Mouse (Mus musculus) intestine, embryonic 15.5 days (tissue): ENCODE results near the gene Flrt1. TPM values are rescaled to one million over a fixed set of nuclear protein-coding genes. Genes with fewer than 3 reads are reported as not detected.
"Not testable (repeated sequence)": the region's sequence is repeated elsewhere in the genome, so short reads cannot be mapped to it uniquely, and the experiment has no call there.

ENCODE experiments used
- ATAC-seq: fragments of 200-750 bp; cut with Nextera tagmentation; 2 replicates; pipeline ENCODE4 v1.8.0; 2017; ENCODE audit warnings: moderate TSS enrichment, moderate library complexity
- H3K27ac ChIP-seq: fragments of 300-500 bp; sonication (generic); 2 replicates; pipeline ENCODE4 v1.5.1; 2015; ENCODE audit warnings: mild to moderate bottlenecking, inconsistent platforms
- H3K27me3 ChIP-seq: fragments of 300-500 bp; sonication (generic); replicated peaks from 2 replicates; pipeline ENCODE4 v1.6.1; 2015; ENCODE audit warnings: inconsistent platforms
- H3K36me3 ChIP-seq: fragments of 300-500 bp; sonication (generic); 2 replicates; pipeline ENCODE4 v1.6.1; 2015; ENCODE audit warnings: inconsistent platforms
- H3K4me1 ChIP-seq: fragments of 300-500 bp; sonication (generic); replicated peaks from 2 replicates; pipeline ENCODE4 v1.6.1; 2015; ENCODE audit warnings: inconsistent platforms
- H3K4me2 ChIP-seq: fragments of 300-500 bp; sonication (generic); replicated peaks from 2 replicates; pipeline ENCODE4 v1.6.1; 2015; ENCODE audit warnings: mild to moderate bottlenecking, inconsistent platforms
- H3K4me3 ChIP-seq: fragments of 300-500 bp; sonication (generic); replicated peaks from 2 replicates; pipeline ENCODE4 v1.5.1; 2015; ENCODE audit warnings: inconsistent platforms
- H3K9ac ChIP-seq: fragments of 300-500 bp; sonication (generic); 2 replicates; pipeline ENCODE4 v1.6.1; 2015; ENCODE audit warnings: inconsistent platforms
- H3K9me3 ChIP-seq: fragments of 300-500 bp; sonication (generic); 2 replicates; pipeline ENCODE4 v1.6.1; 2016; ENCODE audit warnings: inconsistent platforms
- WGBS: fragments of 180-500 bp; shearing (Covaris S2); methylation state at CpG from one replicate; pipeline ENCODE4 v1.1.7; 2015; 5-methylcytosine and 5-hydroxymethylcytosine counted together
- polyA plus RNA-seq: library from polyadenylated mRNA; unstranded; fragments of >200 nt; fragmentation: Nextera tagmentation; extraction: Ambion mirVana; gene quantifications from 2 replicates; pipeline ENCODE4 v1.2.1, GENCODE M21; 2015

Flrt1 gene
- polyA plus RNA-seq, 1 experiment from 2014 or later, result 1.8 TPM

GRCm38 (mm10) chr19:7064571-7064970, 41.0 kb downstream of the Flrt1 start:
- ATAC-seq, result peak; percentile 68
- Histone ChIP-seq H3K4me1 (peaks cover 27% of the 10 kb centered on the region), H3K27ac (no peak overlapping the region), H3K4me3 (no peak overlapping the region), H3K27me3 (peaks cover 18% of the 10 kb centered on the region), H3K36me3 (no peaks in the 10 kb centered on the region), H3K4me2 (no peak overlapping the region), H3K9ac (no peak overlapping the region), H3K9me3 (no peaks in the 10 kb centered on the region)
- 6% methylated on average over 3 of the region's 3 CpGs for WGBS

- H3K4me1 ChIP-seq, result peaks cover 28% of the 10 kb centered on the region
- H3K4me3 ChIP-seq, result no peak overlapping the region
- H3K4me2 ChIP-seq, result no peak overlapping the region
- ATAC-seq, result no peak
- H3K27ac ChIP-seq, result no peak overlapping the region
- no peaks in the 10 kb centered on the region for H3K36me3 ChIP-seq
- WGBS, result 88% methylated on average over 8 of the region's 8 CpGs
- H3K9ac ChIP-seq, result no peak overlapping the region
- peaks cover 6% of the 10 kb centered on the region for H3K27me3 ChIP-seq
- no peaks in the 10 kb centered on the region for H3K9me3 ChIP-seq
Measured at GRCm38 (mm10) chr19:7062916-7063315, 42.6 kb downstream of the Flrt1 start.

- no peak overlapping the region for H3K9ac ChIP-seq
- no peaks in the 10 kb centered on the region for H3K27me3 ChIP-seq
- H3K4me3 ChIP-seq, result no peak overlapping the region
- no peak for ATAC-seq
- 84% methylated on average over 5 of the region's 5 CpGs for WGBS
- peaks cover 28% of the 10 kb centered on the region for H3K4me1 ChIP-seq
- no peaks in the 10 kb centered on the region for H3K9me3 ChIP-seq
- H3K36me3 ChIP-seq, result no peaks in the 10 kb centered on the region
- no peak overlapping the region for H3K4me2 ChIP-seq
- H3K27ac ChIP-seq, result no peak overlapping the region
Measured at GRCm38 (mm10) chr19:7062110-7062509, 43.4 kb downstream of the Flrt1 start.

- no peak overlapping the region for H3K27ac ChIP-seq
Measured at GRCm38 (mm10) chr19:7058541-7058940, 47.0 kb downstream of the Flrt1 start.

GRCm38 (mm10) chr19:7057722-7058207, 47.8 kb downstream of the Flrt1 start:
- H3K9ac ChIP-seq, result peak overlapping the region; percentile 63

More at GRCm38 (mm10) chr19:7058541-7058940, 47.0 kb downstream of the Flrt1 start:
- Histone ChIP-seq H3K4me2 (peak overlapping the region; percentile 100), H3K4me3 (no peak overlapping the region), H3K4me1 (peaks cover 23% of the 10 kb centered on the region), H3K27me3 (no peaks in the 10 kb centered on the region), H3K9ac (no peak overlapping the region), H3K9me3 (no peaks in the 10 kb centered on the region), H3K36me3 (no peaks in the 10 kb centered on the region)
- WGBS, result 67% methylated on average over 6 of the region's 6 CpGs
- no peak for ATAC-seq

GRCm38 (mm10) chr19:7057126-7057721, 48.3 kb downstream of the Flrt1 start:
- no peaks in the 10 kb centered on the region for H3K9me3 ChIP-seq
- H3K9ac ChIP-seq, result peak overlapping the region; percentile 63
- 1% methylated on average over 16 of the region's 16 CpGs for WGBS
- H3K4me3 ChIP-seq, result peak overlapping the region; percentile 70
- no peaks in the 10 kb centered on the region for H3K36me3 ChIP-seq
- peak; percentile 56 for ATAC-seq
- peaks cover 23% of the 10 kb centered on the region for H3K4me1 ChIP-seq
- no peaks in the 10 kb centered on the region for H3K27me3 ChIP-seq
- H3K4me2 ChIP-seq, result peak overlapping the region; percentile 100
- H3K27ac ChIP-seq, result peak overlapping the region; percentile 65; the same call in 1 of the 2 replicates

More at GRCm38 (mm10) chr19:7057722-7058207, 47.8 kb downstream of the Flrt1 start:
- ATAC-seq, result peak; percentile 85
- H3K27me3 ChIP-seq, result no peaks in the 10 kb centered on the region
- H3K4me1 ChIP-seq, result peaks cover 23% of the 10 kb centered on the region
- peak overlapping the region; percentile 100 for H3K4me2 ChIP-seq
- under 1% methylated on average over 15 of the region's 15 CpGs for WGBS
- H3K27ac ChIP-seq, result peak overlapping the region; percentile 65; the same call in 1 of the 2 replicates
- H3K9me3 ChIP-seq, result no peaks in the 10 kb centered on the region
- H3K4me3 ChIP-seq, result peak overlapping the region; percentile 70
- H3K36me3 ChIP-seq, result no peaks in the 10 kb centered on the region

GRCm38 (mm10) chr19:7056248-7057087, 49.1 kb downstream of the Flrt1 start, which contains the start of gene Macrod1:
Macrod1 (plus strand) TSS chr19:7056810.
- H3K4me3 ChIP-seq, result peak within 1 kb of the TSS; percentile 70
- 2% methylated on average over 70 of the region's 72 CpGs for WGBS
- H3K36me3 ChIP-seq, result no peaks in the 10 kb centered on the region
- H3K9me3 ChIP-seq, result no peaks in the 10 kb centered on the region
- peak within 1 kb of the TSS; percentile 63 for H3K9ac ChIP-seq
- H3K27ac ChIP-seq, result peak within 1 kb of the TSS; percentile 65; the same call in 1 of the 2 replicates
- peaks cover 23% of the 10 kb centered on the region for H3K4me1 ChIP-seq
- no peaks in the 10 kb centered on the region for H3K27me3 ChIP-seq
- H3K4me2 ChIP-seq, result peak within 1 kb of the TSS; percentile 100
- ATAC-seq, result peak; percentile 82

- Histone ChIP-seq H3K36me3 (no peaks in the 10 kb centered on the region), H3K4me3 (no peak overlapping the region), H3K4me2 (no peak overlapping the region), H3K27ac (no peak overlapping the region), H3K9me3 (no peaks in the 10 kb centered on the region), H3K4me1 (peaks cover 23% of the 10 kb centered on the region), H3K27me3 (no peaks in the 10 kb centered on the region), H3K9ac (no peak overlapping the region)
- 40% methylated on average over 3 of the region's 3 CpGs for WGBS
- no peak for ATAC-seq
Measured at GRCm38 (mm10) chr19:7055173-7055572, 50.4 kb downstream of the Flrt1 start.

GRCm38 (mm10) chr19:7054772-7055171, 50.8 kb downstream of the Flrt1 start:
- Histone ChIP-seq H3K27me3 (no peaks in the 10 kb centered on the region), H3K9me3 (no peaks in the 10 kb centered on the region), H3K4me2 (no peak overlapping the region), H3K36me3 (no peaks in the 10 kb centered on the region), H3K9ac (no peak overlapping the region), H3K27ac (no peak overlapping the region), H3K4me1 (peaks cover 23% of the 10 kb centered on the region), H3K4me3 (no peak overlapping the region)
- WGBS, result 43% methylated on average over 10 of the region's 10 CpGs
- ATAC-seq, result no peak

GRCm38 (mm10) chr19:7053382-7053781, 52.1 kb downstream of the Flrt1 start:
- not testable (repeated sequence) for H3K36me3 ChIP-seq, H3K9ac ChIP-seq, ATAC-seq, H3K4me2 ChIP-seq, H3K27ac ChIP-seq, H3K4me3 ChIP-seq, H3K9me3 ChIP-seq, H3K27me3 ChIP-seq
- peaks cover 23% of the 10 kb centered on the region for H3K4me1 ChIP-seq
- 90% methylated on average over 4 of the region's 4 CpGs for WGBS

- 0 out of 2 replicates have a peak, but pooled peaks cover 3% of the 10 kb centered on the region for H3K4me1 ChIP-seq
- H3K27me3 ChIP-seq, result no peaks in the 10 kb centered on the region
- no peak overlapping the region for H3K4me3 ChIP-seq
- H3K27ac ChIP-seq, result no peak overlapping the region
- H3K4me2 ChIP-seq, result no peak overlapping the region
- no peaks in the 10 kb centered on the region for H3K9me3 ChIP-seq
- no peak for ATAC-seq
- no peak overlapping the region for H3K9ac ChIP-seq
- WGBS, result 24% methylated on average over 4 of the region's 4 CpGs
- no peaks in the 10 kb centered on the region for H3K36me3 ChIP-seq
Measured at GRCm38 (mm10) chr19:7044706-7045105, 60.8 kb downstream of the Flrt1 start.

- H3K36me3 ChIP-seq, result no peaks in the 10 kb centered on the region
- H3K4me1 ChIP-seq, result 0 out of 2 replicates have a peak, but pooled peaks cover 3% of the 10 kb centered on the region
- ATAC-seq, result no peak
- 60% methylated on average over 4 of the region's 4 CpGs for WGBS
- H3K27ac ChIP-seq, result no peak overlapping the region
- no peak overlapping the region for H3K4me2 ChIP-seq
- H3K9me3 ChIP-seq, result no peaks in the 10 kb centered on the region
- H3K27me3 ChIP-seq, result no peaks in the 10 kb centered on the region
- no peak overlapping the region for H3K4me3 ChIP-seq
- H3K9ac ChIP-seq, result no peak overlapping the region
Measured at GRCm38 (mm10) chr19:7044279-7044678, 61.2 kb downstream of the Flrt1 start.
